Mouse (Mus musculus): ENCODE data around the gene Aprt.

DNA sequence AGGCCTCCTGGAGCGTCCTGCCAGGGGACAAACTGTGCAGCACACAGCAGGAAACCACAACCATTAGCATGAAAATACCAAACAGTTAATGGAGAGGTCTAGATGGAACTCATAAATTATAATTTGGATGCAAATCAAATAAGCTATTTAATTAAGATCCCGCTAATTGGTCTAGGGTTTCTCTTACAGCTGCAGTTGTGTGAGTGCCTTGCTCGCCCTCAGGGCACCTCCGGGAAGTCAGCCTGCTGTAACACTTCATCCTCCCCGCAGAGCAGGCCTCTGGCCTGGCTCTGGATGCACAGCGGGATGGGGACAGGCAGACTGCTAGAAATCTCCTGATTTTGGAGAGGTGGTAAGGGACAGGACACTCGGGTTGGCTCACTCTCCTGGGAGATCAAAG, 9.5 kb upstream of the Aprt start:
- TF ChIP-seq CTCF (IDR thresholded peaks at IDR 0.05 in 2 of 3, conservative IDR thresholded peaks at IDR 0.05 in 1 of 3; ENCODE audit: control insufficient read depth in 1 of 3, insufficient read depth in 1 of 3, low read depth in 2 of 3, low read length in 3 of 3, poor library complexity in 1 of 3, severe bottlenecking in 1 of 3) (no peak), BHLHE40 (IDR thresholded peaks at IDR 0.05; ENCODE audit: borderline replicate concordance, low read depth, low read length) (no peak), GATA1 (IDR thresholded peaks at IDR 0.05; ENCODE audit: low read depth, low read length) (no peak), ZKSCAN1 (IDR thresholded peaks at IDR 0.05; ENCODE audit: low read depth, low read length) (no peak), USF1 (IDR thresholded peaks at IDR 0.05; ENCODE audit: low read depth, low read length) (no peak), ZNF384 (IDR thresholded peaks at IDR 0.05; ENCODE audit: low read depth, low read length) (no peak)

Data from MEL (cell line).